Mouse (Mus musculus): Measurements from ENCODE around the gene Tbc1d4. TPM values are rescaled to one million over a fixed set of nuclear protein-coding genes. Genes with fewer than 3 reads are reported as not detected.

Gene Tbc1d4
- 45.8 TPM for total RNA-seq (2023)

DNA sequence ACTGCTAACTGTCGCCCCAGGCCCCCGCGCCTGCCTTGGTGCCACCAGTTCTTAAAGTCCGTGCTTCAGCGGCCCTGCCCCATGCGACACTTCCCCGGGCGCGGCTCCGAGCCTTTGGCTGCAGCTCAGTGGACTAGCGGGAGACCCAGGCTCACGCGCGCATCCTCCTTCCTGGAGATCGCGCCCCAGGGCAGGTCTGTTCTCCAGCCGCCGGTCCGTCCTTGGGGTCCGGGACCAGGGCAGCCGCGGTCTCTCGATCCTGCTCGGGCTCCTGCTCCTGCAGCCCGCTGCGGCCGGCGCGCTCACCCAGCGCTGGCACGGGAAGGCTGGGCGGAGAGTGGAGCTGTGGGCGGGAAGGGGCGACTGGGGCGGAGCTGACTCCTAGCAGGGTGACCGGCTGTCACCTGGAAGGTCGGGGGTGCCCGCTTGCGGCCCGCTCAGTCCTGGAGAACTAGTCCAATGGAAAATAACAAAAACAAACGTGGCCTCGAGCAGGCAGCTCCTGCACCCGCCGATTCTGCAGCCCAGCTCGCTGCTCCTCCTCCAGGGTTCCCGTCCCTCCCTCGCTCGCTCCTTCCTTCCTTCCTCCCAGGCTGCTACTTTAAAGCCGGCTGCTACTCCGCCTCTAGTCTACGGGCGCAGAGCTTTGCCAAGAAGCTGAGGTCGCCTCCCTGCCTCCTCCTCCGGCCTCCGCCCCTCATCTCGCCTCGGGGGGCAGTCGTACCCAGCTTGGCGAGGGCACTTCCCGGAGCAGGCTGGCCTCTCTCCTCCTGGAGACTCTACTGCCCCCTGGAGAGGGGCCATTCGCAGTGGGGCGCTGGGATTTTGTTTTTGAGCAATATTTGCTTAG is at the start of gene Tbc1d4:
Gene Tbc1d4 (minus strand): TSS at position 673 of the 850 bp plus-strand sequence.

GRCm38 (mm10) chr14:101653581-101654525 is 44.9 kb upstream of the Tbc1d4 start, which contains the start of gene Uchl3:
Gene Uchl3, plus strand, starts transcription at chr14:101653967.

GRCm38 (mm10) chr14:101640153-101640843 is 31.3 kb upstream of the Tbc1d4 start, which contains the start of gene Commd6:
Gene Commd6, minus strand, starts transcription at chr14:101640686.

Other genes starting within 250 kb of the Tbc1d4 start
- gene Commd6, start 31.5 kb upstream of the Tbc1d4 start, total RNA-seq (2023): 50.1 TPM
- 30.9 TPM for gene Uchl3, start 44.8 kb upstream of the Tbc1d4 start, total RNA-seq (2023)
- not detected for gene Gm9922, start 120.6 kb upstream of the Tbc1d4 start, total RNA-seq (2023)
- gene Lmo7, start 120.8 kb upstream of the Tbc1d4 start, total RNA-seq (2023): 1.4 TPM